Comparison of ENCODE assay signal across 7 mouse cellular contexts in the genomic region with DNA sequence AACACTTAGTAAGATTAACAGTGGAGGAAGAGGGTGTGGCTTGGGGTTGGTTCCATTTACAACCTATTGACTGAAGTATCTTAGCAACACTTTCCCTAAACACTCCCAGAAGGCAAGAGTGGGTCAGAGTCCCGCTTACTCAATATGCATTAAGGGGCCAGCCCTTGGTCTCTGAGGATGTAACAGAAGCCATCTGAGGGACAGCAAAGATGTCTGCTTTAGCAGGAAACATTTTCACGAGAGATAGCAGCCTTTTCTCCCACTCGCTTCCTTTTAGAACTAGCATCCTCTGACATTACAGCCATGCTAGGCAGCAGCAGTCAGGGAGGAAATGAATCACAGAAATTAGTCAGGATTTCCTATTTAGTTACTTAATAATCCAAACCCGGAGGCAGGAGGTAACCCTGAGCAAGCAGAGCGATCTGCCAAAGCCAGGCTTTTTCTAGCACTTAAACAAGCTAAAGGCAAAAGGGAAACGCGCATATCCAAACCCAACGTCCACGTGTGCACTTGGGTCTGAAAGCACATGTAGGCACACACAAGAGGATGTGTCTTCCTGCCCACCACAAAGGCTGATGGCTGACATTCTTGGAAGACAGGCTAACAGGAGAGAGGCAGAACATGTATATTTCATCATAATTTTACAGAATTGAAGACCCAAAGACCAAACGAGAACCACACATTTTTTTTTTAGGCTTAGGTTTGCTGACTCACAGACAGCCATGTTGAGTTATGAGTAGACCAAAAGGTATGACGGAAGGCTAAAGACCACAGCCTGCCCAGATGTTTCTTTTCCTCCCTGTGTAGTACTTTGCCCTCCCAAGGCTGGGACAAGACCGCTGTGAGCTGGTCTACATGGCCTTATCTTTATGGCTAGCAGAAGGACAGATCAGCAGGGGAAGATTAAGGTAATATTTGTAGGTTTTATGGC. TPM values are rescaled to one million over a fixed set of nuclear protein-coding genes. Genes with fewer than 3 reads are reported as not detected.
A peak's percentile ranks its signal among the peaks of the same experiment; 100 is the strongest.
DNase-seq lines count a peak whose midpoint lies in the region; ATAC-seq and TF ChIP-seq lines count a peak whose summit lies in the region.

No protein-coding gene starts in this region.

- H3K36me3 ChIP-seq in heart, embryonic 11.5 days (ENCODE audit: control insufficient read depth, insufficient read depth, low read length), result no peaks in the 10 kb centered on the region
- H3K36me3 ChIP-seq in midbrain, postnatal 0 days (ENCODE audit: insufficient read depth, low read length), result no peaks in the 10 kb centered on the region

- H3K4me1 ChIP-seq in heart, embryonic 11.5 days (ENCODE audit: control insufficient read depth, insufficient read depth, low read length), result peaks cover 10% of the 10 kb centered on the region
- no peaks in the 10 kb centered on the region for H3K4me1 ChIP-seq in midbrain, postnatal 0 days (ENCODE audit: insufficient read depth, low read length)

- H3K9ac ChIP-seq in heart, embryonic 11.5 days (ENCODE audit: low read depth, low read length), result no peak overlapping the region
- H3K9ac ChIP-seq in midbrain, postnatal 0 days (replicated peaks; ENCODE audit: low read length, poor library complexity, severe bottlenecking), result no peak overlapping the region

- 53% methylated on average over 12 of the region's 12 CpGs for WGBS in heart, embryonic 11.5 days (ENCODE audit: insufficient replicate concordance)
- 69% methylated on average over 12 of the region's 12 CpGs for WGBS in midbrain, postnatal 0 days

- DNase-seq in urinary bladder, postnatal 14 days (ENCODE audit: low spot score), result peak; percentile 40
- DNase-seq in urinary bladder, postnatal 10 days (ENCODE audit: low spot score), result no peak
- DNase-seq in brain, adult 2 months (ENCODE audit: low read depth, low spot score), result peak; percentile 74
- DNase-seq in kidney, postnatal 4 days, result peak; percentile 32 to 59
- DNase-seq in midbrain, postnatal 0 days (ENCODE audit: low spot score), result no peak
- no peak for DNase-seq in cerebellum, postnatal 36 days

- ATAC-seq in heart, embryonic 11.5 days (replicated peaks; ENCODE audit: insufficient number of reproducible peaks, low FRiP score, low TSS enrichment), result no peak; the same call in 1 of the 2 replicates
- ATAC-seq in midbrain, postnatal 0 days (ENCODE audit: low FRiP score), result no peak

- H3K27ac ChIP-seq in heart, embryonic 11.5 days (ENCODE audit: low read depth, low read length), result peak overlapping the region; percentile 82
- peak overlapping the region; percentile 32; the same call in 1 of the 2 replicates for H3K27ac ChIP-seq in midbrain, postnatal 0 days (ENCODE audit: low read depth, low read length)

- H3K4me2 ChIP-seq in heart, embryonic 11.5 days, result no peak overlapping the region
- no peak overlapping the region for H3K4me2 ChIP-seq in midbrain, postnatal 0 days (ENCODE audit: low read depth, low read length, poor library complexity, severe bottlenecking)

- H3K4me3 ChIP-seq in heart, embryonic 11.5 days (ENCODE audit: low read depth, low read length), result no peak overlapping the region
- no peak overlapping the region for H3K4me3 ChIP-seq in midbrain, postnatal 0 days (ENCODE audit: low read depth, low read length)

- no peak for TF ChIP-seq CTCF in midbrain, postnatal 0 days (IDR thresholded peaks at IDR 0.05)

- H3K27me3 ChIP-seq in heart, embryonic 11.5 days (ENCODE audit: control insufficient read depth, insufficient read depth, low read length), result no peaks in the 10 kb centered on the region
- H3K27me3 ChIP-seq in midbrain, postnatal 0 days (ENCODE audit: insufficient read depth, low read length), result no peaks in the 10 kb centered on the region

- H3K9me3 ChIP-seq in heart, embryonic 11.5 days (replicated peaks; ENCODE audit: control insufficient read depth, low read length), result no peaks in the 10 kb centered on the region
- no peaks in the 10 kb centered on the region for H3K9me3 ChIP-seq in midbrain, postnatal 0 days (ENCODE audit: low read length)

RNA-seq across cellular contexts. Expression of a gene that starts 37.7 kb away (rescaled TPM):
- not detected in 2 replicates for polyA plus RNA-seq in heart, embryonic 11.5 days (2014; fragmentation: Nextera tagmentation; extraction: Ambion mirVana)
- not detected in 2 replicates for total RNA-seq in midbrain, postnatal 0 days (2014; rRNA removed)
- polyA plus RNA-seq in midbrain, postnatal 0 days (2015; fragmentation: Nextera tagmentation; extraction: Ambion mirVana), result not detected in 2 replicates

RNA-seq across cellular contexts. Expression of a gene that starts 38.4 kb away (rescaled TPM):
- 27.4 and 28.5 TPM in 2 replicates for polyA plus RNA-seq in heart, embryonic 11.5 days (2014; fragmentation: Nextera tagmentation; extraction: Ambion mirVana)
- 39.4 and 39.7 TPM in 2 replicates for total RNA-seq in midbrain, postnatal 0 days (2014; rRNA removed)
- polyA plus RNA-seq in midbrain, postnatal 0 days (2015; fragmentation: Nextera tagmentation; extraction: Ambion mirVana), result 45.8 and 46.1 TPM in 2 replicates

Comparison
In these comparisons a context has a peak if more than half of its experiments do, and no peak if none do; other contexts are left out.
1. DNase-seq: peak in urinary bladder, postnatal 14 days (single experiment), brain, adult 2 months (single experiment) and kidney, postnatal 4 days (2 of 2); none in urinary bladder, postnatal 10 days (single experiment), midbrain, postnatal 0 days (single experiment) and cerebellum, postnatal 36 days (0 of 2).